Mouse (Mus musculus) cerebellum, adult 8-10 months (tissue): ENCODE measurements around the gene Gtf2f1.

Experiments used
- DNase-seq: peaks from one replicate; pipeline ENCODE4 v3.0.0; 2022

The Gtf2f1 gene

DNA sequence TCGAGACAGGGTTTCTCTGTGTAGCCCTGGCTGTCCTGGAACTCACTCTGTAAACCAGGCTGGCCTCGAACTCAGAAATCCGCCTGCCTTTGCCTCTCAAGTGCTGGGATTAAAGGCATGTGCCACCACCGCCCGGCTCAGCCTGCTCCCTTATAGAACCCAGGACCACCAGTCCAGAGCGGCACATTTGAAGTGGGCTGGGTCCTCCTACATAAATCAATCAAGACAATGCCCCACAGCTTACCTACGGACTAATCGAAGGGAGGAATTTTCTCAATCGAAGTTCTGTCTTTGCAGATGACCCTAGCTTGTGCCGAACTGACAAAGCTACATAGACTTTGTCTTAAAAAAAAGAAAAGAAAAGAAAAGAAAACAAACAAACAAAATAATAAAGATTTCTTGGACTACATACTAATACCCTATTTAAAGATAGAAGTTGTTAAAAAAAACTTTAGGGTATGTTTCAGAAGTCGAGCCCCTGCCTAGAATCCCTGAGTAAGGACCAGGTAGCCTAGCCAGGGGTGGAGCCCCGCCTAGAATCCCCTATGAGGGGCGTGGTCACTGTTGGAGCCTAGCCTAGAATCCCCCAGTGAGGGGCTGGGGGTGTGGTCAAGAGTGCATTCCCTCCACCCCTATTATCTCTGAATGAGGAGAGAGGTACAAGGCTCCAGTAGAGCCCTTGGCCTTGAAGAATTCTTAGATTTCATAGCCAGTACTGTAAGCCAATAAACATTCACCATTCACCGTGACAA, 37.0 kb downstream of the Gtf2f1 start:
- no peak for DNase-seq

DNA sequence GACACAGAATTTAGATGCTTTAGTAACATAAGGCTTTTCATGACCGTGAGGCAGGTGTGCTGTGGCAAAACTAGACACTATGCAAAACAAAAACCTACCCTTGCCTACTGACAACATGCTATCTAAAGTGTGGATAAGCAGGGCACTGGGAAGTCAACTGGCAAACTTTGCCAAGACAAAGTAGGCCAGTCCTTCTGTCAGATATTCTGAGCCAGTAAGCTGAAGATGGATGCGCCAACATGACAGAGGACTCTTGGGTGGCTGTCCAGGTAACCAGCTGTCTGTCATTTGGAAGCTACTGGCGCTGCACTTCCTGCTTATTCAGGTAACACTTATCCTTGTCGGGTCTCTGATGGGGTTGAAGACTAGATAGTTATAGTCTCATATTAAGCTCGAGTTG, 41.0 kb downstream of the Gtf2f1 start:
- DNase-seq: no peak

DNA sequence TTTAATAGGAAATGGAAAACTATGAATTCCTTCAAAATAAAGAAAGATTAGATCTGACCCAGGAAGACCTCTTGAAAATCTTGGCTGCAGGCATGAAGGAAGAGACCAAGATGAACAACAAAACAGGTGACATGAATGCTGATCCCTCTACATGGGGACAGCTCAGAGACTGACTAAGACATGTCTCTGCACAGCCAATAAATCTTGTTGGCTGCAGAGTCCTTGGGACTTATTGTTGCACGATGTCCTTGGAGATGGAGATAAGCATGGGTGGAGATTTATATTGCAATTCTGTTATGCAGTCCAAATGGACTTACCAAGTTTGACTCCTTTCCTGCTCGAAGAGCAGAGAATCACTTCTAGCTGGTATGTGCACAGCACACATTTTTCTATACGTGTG, 41.8 kb downstream of the Gtf2f1 start:
- DNase-seq: no peak

DNA sequence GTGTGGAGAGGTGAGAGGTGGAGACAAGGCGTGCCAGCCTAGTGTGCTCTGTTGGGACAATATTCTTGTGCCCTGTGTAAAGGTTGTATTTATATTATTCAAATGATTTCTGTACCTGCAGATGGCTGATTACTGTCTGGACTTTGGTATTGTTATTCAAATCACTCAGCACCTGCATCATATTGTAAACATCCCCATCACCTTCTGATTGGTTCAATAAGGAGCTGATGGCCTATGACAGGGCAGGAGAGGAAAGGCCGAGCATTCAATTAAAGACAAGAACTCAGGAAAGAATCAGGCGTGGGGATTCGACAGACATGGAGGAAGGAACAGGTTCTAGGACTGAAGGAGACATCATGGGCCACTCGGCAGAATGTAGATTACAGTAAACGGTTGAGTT, 47.4 kb downstream of the Gtf2f1 start:
- DNase-seq: no peak

DNA sequence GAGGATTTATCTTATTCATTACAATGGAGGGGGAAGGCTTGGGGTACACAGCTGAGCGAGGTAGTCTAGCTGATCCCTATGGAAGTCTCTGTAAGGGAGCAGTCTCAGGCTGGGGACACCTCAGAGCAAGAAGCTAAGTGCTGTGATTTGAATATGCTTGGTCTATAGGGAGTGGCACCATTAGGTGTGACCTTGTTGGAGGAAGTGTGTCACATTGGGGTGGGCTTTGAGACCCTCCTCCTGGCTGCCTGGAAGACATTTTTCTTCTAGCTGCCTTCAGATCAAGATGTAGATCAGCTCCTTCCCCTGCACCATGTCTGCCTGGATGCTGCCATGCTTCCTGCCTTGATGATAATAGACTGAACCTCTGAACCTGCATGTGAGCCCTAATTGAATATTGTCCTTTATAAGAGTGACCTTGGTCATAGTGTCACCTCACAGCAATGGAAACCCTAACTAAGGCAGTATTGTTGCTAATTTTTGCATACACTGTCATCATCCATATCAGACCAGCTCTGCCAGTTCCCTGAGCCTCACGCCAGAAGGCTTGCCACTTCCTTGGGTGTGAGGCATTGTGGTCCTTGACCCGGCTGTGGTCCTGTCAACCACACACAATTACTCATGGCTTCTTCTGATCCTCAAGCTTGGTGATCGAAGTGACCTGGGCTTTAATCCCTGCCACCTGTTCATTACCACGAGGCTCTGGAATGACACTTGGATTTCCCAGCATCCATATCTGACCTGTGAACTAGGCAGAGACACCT, 48.3 kb downstream of the Gtf2f1 start:
- DNase-seq: no peak

DNA sequence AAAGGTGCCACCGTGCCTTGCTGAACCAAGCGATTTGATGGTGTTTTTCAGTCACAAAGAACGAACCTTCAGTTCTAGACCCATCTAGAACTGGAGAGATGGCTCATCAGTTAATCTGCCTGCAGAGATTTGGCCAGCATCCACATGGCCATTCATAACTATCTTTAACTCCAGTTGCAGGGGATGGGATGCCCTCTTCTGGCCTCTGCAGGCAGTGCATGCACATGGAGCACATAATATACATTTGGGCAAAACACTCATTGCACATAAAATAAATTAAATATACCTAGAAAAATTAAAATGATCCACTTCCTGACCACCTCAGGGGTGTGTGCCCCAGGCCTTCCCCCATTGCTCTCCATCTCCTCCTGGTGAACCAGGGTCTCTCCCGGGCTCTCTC, 49.2 kb downstream of the Gtf2f1 start:
- DNase-seq: no peak

DNA sequence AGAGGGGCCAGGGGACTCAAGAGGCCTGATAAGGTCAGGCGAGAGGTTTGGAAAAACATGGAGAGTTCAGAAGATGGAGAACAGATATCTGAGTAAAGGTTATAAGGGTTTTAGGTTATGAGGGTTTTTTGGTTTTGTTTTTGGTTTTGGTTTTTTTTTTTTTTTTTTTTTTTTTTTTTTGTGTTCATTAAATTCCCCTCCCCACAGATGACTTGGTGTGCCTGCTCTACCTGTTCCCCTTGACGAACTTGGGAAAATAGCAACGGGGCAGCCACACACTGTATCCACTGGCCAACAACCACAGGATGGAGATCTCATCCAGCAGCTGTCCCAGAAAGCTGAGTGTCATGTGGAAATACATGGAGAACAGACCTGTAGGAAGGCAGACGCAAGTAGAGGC, 52.4 kb downstream of the Gtf2f1 start:
- no peak for DNase-seq

DNA sequence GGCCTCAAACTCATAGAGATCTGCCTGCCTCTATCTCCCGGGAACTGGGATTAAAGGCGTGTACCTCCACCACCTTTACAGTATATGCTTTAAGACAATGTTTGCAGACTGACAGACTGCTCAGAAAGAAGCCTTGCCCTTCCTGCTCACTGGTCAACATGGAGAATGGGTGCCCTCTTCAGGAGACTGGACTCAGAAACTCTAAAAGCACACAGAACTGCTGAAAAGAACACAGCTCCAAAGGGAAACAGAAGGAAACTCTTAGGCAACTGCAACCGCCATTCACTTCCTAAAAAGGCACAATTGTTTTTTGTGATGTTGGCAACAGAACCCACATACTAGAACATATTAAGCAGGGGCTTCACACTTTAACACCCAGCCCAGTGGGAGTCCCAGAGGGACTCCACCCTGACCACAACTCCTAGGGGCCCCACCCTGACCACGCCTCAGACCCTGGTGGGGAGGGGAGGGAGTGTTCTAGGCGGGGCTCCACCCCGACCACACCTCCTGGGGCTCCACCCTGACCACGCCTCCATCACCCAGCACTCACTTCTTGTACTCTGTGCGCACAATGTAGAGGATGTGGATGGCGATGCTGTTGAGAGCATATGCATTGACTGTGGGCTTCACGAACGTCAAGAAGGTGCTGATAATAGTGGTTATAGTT, 53.2 kb downstream of the Gtf2f1 start:
- DNase-seq: no peak

DNA sequence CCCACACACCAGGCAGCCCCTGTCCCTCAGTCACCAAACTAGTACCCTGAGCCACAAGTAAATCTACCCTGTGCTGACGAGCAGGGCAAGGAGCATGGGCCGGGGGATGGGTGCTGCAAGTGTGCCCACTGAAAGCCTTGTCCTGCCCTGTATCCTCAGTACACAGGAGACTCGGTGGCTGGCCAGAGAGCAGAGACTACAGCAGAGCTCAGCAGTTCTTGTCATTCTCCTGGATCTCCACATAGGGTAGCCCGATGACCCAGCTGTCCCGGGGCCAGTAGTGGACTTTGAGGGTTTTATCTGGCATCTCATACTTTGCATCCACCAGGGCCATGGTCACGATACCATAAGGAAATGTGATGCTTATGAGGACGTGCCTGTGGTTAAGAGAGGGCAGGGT, 56.2 kb downstream of the Gtf2f1 start:
- DNase-seq: no peak
